Mouse (Mus musculus): ENCODE measurements at regions not wholly inside any gene's neighbourhood (a gene's known extent, or its start where the extent isn't known, plus 50 kb on each side); places are given as distances from the start of the nearest gene placed in this dataset.

DNA sequence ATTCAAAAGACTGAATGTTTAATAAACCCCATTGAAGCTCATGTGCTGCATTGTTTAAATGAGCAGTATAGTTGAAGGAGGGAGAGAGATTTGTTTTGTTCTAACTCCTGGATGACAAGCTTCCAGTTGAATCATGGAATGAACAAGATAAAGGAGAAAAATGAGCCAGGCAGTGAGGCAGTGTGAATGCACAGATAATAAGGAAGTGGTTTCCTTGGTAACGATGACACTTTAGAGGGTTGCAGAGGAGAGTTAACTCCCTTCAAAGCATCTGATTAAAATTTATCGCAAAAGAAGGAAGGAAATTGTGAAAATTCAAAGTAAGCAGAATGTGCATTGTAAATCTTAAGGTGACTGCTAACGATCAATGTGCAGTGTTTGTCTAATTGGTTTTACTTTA lies 346.9 kb upstream of the Kynu start:
- no peak for TF ChIP-seq GATA1 (IDR thresholded peaks at IDR 0.05; ENCODE audit: borderline replicate concordance, low read length)
- no peak for TF ChIP-seq CTCF (IDR thresholded peaks at IDR 0.05; ENCODE audit: low read depth, low read length)
- TF ChIP-seq TAL1 (conservative IDR thresholded peaks at IDR 0.05; ENCODE audit: low read depth, low read length): no peak
- TF ChIP-seq POLR2AphosphoS5 (IDR thresholded peaks at IDR 0.05; ENCODE audit: insufficient replicate concordance, low read depth, low read length): no peak
